Mouse (Mus musculus) heart, adult 2 months (tissue): ENCODE data around the gene 0610009B22Rik. TPM values are rescaled to one million over a fixed set of nuclear protein-coding genes. Genes with fewer than 3 reads are reported as not detected.
"Not testable (repeated sequence)": the region's sequence is repeated elsewhere in the genome, so short reads cannot be mapped to it uniquely, and the experiment has no call there.

Experiments used
- DNase-seq, 2 experiments: peaks; one replicate each; pipeline ENCODE4 v3.0.0; 2021
- H3K27ac ChIP-seq: fragments of 200-600 bp; 2 replicates; pipeline ENCODE4 v1.8.1; 2022
- H3K27me3 ChIP-seq: fragments of 200-500 bp; 2 replicates; pipeline ENCODE4 v1.6.1; 2012; ENCODE audit warnings: mild to moderate bottlenecking, low read length, inconsistent platforms, mixed read lengths; ENCODE audit not compliant: control insufficient read depth, insufficient read depth
- H3K36me3 ChIP-seq: fragments of 200-500 bp; 2 replicates; pipeline ENCODE4 v1.6.1; 2012; ENCODE audit warnings: low read length, inconsistent platforms; ENCODE audit not compliant: control insufficient read depth, insufficient read depth
- H3K4me1 ChIP-seq: fragments of 200-500 bp; 2 replicates; pipeline ENCODE4 v1.6.1; 2011; ENCODE audit warnings: low read length; ENCODE audit not compliant: control insufficient read depth, insufficient read depth
- H3K4me3 ChIP-seq: fragments of 200-600 bp; 2 replicates; pipeline ENCODE4 v1.8.1; 2022
- H3K79me2 ChIP-seq: fragments of 200-500 bp; replicated peaks from 2 replicates; pipeline ENCODE4 v1.6.1; 2012; ENCODE audit warnings: mild to moderate bottlenecking, inconsistent platforms, low read length, moderate library complexity, mixed read lengths; ENCODE audit not compliant: control insufficient read depth, insufficient read depth
- H3K9ac ChIP-seq: fragments of 200-500 bp; 2 replicates; pipeline ENCODE4 v1.6.1; 2012; ENCODE audit warnings: low read depth, mild to moderate bottlenecking, control low read depth, inconsistent platforms, low read length, mixed read lengths
- CTCF ChIP-seq: fragments of 200-600 bp; IDR thresholded peaks from 2 replicates; pipeline ENCODE4 v1.8.1; 2022; ENCODE audit warnings: antibody characterized with exemption, mild to moderate bottlenecking, moderate library complexity
- EP300 ChIP-seq: fragments of 200-500 bp; IDR thresholded peaks from 2 replicates; pipeline ENCODE4 v1.6.1; 2011; ENCODE audit warnings: low read depth, low read length, control low read depth; ENCODE audit not compliant: insufficient read depth
- POLR2A ChIP-seq: fragments of 200-500 bp; IDR thresholded peaks from 2 replicates; pipeline ENCODE4 v1.6.1; 2011; ENCODE audit warnings: mild to moderate bottlenecking, low read depth, low read length, control low read depth; ENCODE audit not compliant: insufficient read depth
- WGBS: fragments of 180-500 bp; shearing (Covaris S2); methylation state at CpG from one replicate; pipeline ENCODE4 v1.1.7; 2018; 5-methylcytosine and 5-hydroxymethylcytosine counted together
- intact Hi-C: fragments of 180-260 bp; cut with DNase I; formaldehyde crosslinking; loops from one replicate; pipeline ENCODE4 v1.15.1; 2025
- polyA plus RNA-seq: library from polyadenylated mRNA; depleted of rRNA; stranded (reverse); fragments of >200 nt; gene quantifications from 2 replicates; pipeline ENCODE4 v1.2.3, GENCODE M21; 2012
- total RNA-seq, 2 experiments: library from RNA; stranded (reverse); gene quantifications; 2 replicates each; pipeline ENCODE4 v1.2.3; 2021

Gene 0610009B22Rik
- total and polyA plus RNA-seq, 3 experiments = 25.1 to 42.3 (median 41.7) TPM

GRCm38 (mm10) chr11:51670846-51671245 is 17.8 kb downstream of the 0610009B22Rik start:
- no peaks in the 10 kb centered on the region for H3K79me2 ChIP-seq
- H3K9ac ChIP-seq = no peak overlapping the region
- no peak overlapping the region for H3K27ac ChIP-seq
- DNase-seq = no peak
- no peaks in the 10 kb centered on the region for H3K27me3 ChIP-seq
- H3K36me3 ChIP-seq = no peaks in the 10 kb centered on the region
- H3K4me1 ChIP-seq = no peaks in the 10 kb centered on the region; the same call in 1 of the 2 replicates
- H3K4me3 ChIP-seq = no peak overlapping the region
- no peak for TF ChIP-seq EP300
- no peak for TF ChIP-seq POLR2A
- no peak for TF ChIP-seq CTCF
- intact Hi-C loops = no loop called here
- WGBS = 91% methylated on average over 7 of the region's 7 CpGs

GRCm38 (mm10) chr11:51664747-51665146 is 23.9 kb downstream of the 0610009B22Rik start:
- H3K4me3 ChIP-seq, H3K27ac ChIP-seq, H3K9ac ChIP-seq, H3K36me3 ChIP-seq, H3K4me1 ChIP-seq, H3K27me3 ChIP-seq, H3K79me2 ChIP-seq, DNase-seq, intact Hi-C loops: not testable (repeated sequence)
- WGBS = 92% methylated on average over 7 of the region's 7 CpGs

- Histone ChIP-seq H3K4me3 (no peak overlapping the region), H3K36me3 (no peaks in the 10 kb centered on the region), H3K79me2 (no peaks in the 10 kb centered on the region), H3K27me3 (no peaks in the 10 kb centered on the region), H3K4me1 (peaks cover 3% of the 10 kb centered on the region), H3K27ac (no peak overlapping the region), H3K9ac (no peak overlapping the region)
- DNase-seq = no peak
- intact Hi-C loops = no loop called here
- WGBS = 71% methylated on average over 7 of the region's 7 CpGs
- no peak for TF ChIP-seq CTCF
- TF ChIP-seq EP300 = no peak
- no peak for TF ChIP-seq POLR2A
Measured at GRCm38 (mm10) chr11:51662632-51663031, 26.0 kb downstream of the 0610009B22Rik start.

- 89% methylated on average over 16 of the region's 16 CpGs for WGBS
- H3K36me3 ChIP-seq = no peaks in the 10 kb centered on the region
- H3K4me3 ChIP-seq = no peak overlapping the region
- intact Hi-C loops = no loop called here
- H3K27me3 ChIP-seq = no peaks in the 10 kb centered on the region
- no peak for DNase-seq
- H3K4me1 ChIP-seq = peaks cover 4% of the 10 kb centered on the region
- no peaks in the 10 kb centered on the region for H3K79me2 ChIP-seq
- TF ChIP-seq POLR2A = no peak
- TF ChIP-seq EP300 = no peak
- TF ChIP-seq CTCF = no peak
- H3K27ac ChIP-seq = no peak overlapping the region
- no peak overlapping the region for H3K9ac ChIP-seq
Measured at GRCm38 (mm10) chr11:51661867-51662365, 26.8 kb downstream of the 0610009B22Rik start.

GRCm38 (mm10) chr11:51658705-51659104 is 30.0 kb downstream of the 0610009B22Rik start:
- Histone ChIP-seq H3K27ac (peak overlapping the region; percentile 47), H3K9ac (no peak overlapping the region), H3K27me3 (no peaks in the 10 kb centered on the region), H3K4me3 (no peak overlapping the region), H3K79me2 (no peaks in the 10 kb centered on the region), H3K36me3 (no peaks in the 10 kb centered on the region), H3K4me1 (peaks cover 4% of the 10 kb centered on the region)
- WGBS = 23% methylated on average over 6 of the region's 6 CpGs
- TF ChIP-seq EP300 (no peak), CTCF (no peak), POLR2A (no peak)
- no peak for DNase-seq
- intact Hi-C loops = no loop called here

GRCm38 (mm10) chr11:51658291-51658690 is 30.4 kb downstream of the 0610009B22Rik start:
- no peak for DNase-seq
- H3K4me1 ChIP-seq = peaks cover 4% of the 10 kb centered on the region
- H3K36me3 ChIP-seq = no peaks in the 10 kb centered on the region
- WGBS = 38% methylated on average over 7 of the region's 7 CpGs
- no peaks in the 10 kb centered on the region for H3K79me2 ChIP-seq
- peak overlapping the region; percentile 47 for H3K27ac ChIP-seq
- intact Hi-C loops = no loop called here
- H3K4me3 ChIP-seq = no peak overlapping the region
- no peaks in the 10 kb centered on the region for H3K27me3 ChIP-seq
- no peak for TF ChIP-seq EP300
- no peak for TF ChIP-seq CTCF
- TF ChIP-seq POLR2A = no peak
- no peak overlapping the region for H3K9ac ChIP-seq
